Mouse (Mus musculus): ENCODE measurements around the gene Plekhn1.

The Plekhn1 gene

GRCm38 (mm10) chr4:156213134-156213533 is 21.5 kb downstream of the Plekhn1 start:
- no peak for DNase-seq (ENCODE audit: low read depth)

- DNase-seq (ENCODE audit: low read depth) = no peak
Observed at GRCm38 (mm10) chr4:156209963-156210635, 24.6 kb downstream of the Plekhn1 start.

GRCm38 (mm10) chr4:156208872-156209271 is 25.8 kb downstream of the Plekhn1 start:
- DNase-seq (ENCODE audit: low read depth) = no peak

DNA sequence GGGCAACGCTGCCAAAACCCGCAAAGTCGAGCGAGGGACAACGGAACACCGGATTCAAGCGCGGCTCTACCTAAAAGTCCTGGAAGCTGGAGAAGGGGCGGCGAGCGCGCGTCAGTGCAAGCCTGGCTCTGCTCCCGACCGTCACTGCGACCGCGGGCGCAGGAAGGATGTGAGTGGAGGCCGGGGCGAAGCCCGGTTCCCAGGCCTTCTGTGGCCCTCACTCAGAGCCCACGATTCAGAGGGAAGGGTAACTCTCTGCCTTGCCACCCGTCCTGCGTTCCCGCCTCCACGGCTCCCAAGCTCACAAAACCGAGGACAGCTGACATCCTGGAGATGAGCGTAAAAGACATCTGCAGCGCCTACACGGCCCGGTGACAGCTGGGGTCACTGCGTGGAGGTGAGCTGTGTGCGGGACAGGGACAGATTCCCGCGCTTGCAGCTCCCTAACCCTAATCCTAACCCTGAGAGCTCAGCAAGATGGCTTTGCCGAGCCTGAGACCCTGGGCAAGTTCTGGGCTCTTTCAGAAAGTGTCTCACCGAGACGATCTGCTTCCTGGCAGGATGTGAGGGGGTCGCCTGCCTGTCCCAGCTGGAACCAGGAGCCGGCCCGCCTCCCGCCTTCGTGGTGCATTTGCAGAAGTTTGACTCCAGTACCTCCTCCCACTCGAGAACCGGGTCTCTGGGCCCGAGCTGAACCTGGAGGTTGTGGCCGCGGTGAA is 31.1 kb downstream of the Plekhn1 start:
- DNase-seq (ENCODE audit: low read depth) = no peak

GRCm38 (mm10) chr4:156203001-156203412 is 31.6 kb downstream of the Plekhn1 start, which contains the start of gene AW011738:
Gene AW011738 (plus strand): TSS chr4:156203304.
- DNase-seq (ENCODE audit: low read depth) = peak; percentile 73

- DNase-seq (ENCODE audit: low read depth) = no peak
Observed at GRCm38 (mm10) chr4:156202462-156202893, 32.2 kb downstream of the Plekhn1 start.

DNA sequence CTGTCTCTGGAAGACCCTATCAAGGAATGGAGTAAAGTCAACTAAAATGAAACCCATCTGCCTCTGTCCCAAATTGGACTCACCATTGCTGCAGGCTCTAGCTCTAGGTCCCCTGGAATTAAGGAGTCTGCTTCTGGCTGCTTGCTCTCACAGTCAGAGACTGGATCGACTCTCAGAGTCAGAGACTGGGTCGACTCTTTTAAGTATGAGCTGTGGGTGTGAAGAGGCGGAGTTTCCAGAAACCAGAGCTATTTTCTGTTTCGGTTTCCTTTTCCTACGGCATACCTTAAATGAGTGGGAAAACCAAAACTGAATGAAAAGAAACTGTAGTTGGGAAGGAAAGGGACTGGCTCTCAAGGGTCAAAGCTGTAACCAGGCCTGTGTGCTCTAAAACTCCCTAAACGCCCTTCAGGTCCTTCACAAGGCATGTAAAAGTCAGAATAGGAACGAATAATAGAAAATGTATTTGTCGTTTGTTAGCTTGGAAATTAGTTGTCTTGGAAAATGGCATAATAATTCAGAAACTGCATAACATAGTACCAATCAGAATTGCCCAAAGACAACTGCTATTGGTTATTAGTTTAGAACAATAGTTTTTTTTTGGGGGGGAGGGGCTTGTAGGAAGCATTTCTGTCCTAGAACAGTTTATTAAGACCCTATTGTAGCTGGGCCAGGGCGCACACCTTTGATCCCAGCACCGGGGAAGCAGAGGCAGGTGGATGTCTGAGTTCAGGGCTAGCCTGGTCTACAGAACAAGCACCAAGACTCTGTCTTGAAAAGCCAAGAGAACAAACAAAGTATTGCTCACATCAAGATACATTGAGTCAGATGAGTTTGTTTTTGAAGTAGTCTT is 33.8 kb downstream of the Plekhn1 start, which contains the start of gene Isg15:
Gene Isg15, minus strand, starts transcription at position 196 of the 853 bp plus-strand sequence.
- peak; percentile 69 for DNase-seq (ENCODE audit: low read depth)

GRCm38 (mm10) chr4:156197829-156198205 is 36.8 kb downstream of the Plekhn1 start:
- DNase-seq (ENCODE audit: low read depth) = peak; percentile 85

GRCm38 (mm10) chr4:156197131-156197828 is 37.4 kb downstream of the Plekhn1 start, which contains the start of gene Agrn:
Gene Agrn (minus strand): TSS chr4:156197488.
- DNase-seq (ENCODE audit: low read depth) = peak; percentile 80

GRCm38 (mm10) chr4:156195927-156196870 is 38.5 kb downstream of the Plekhn1 start:
- peak; percentile 50 for DNase-seq (ENCODE audit: low read depth)

GRCm38 (mm10) chr4:156194346-156194745 is 40.3 kb downstream of the Plekhn1 start:
- no peak for DNase-seq (ENCODE audit: low read depth)

DNA sequence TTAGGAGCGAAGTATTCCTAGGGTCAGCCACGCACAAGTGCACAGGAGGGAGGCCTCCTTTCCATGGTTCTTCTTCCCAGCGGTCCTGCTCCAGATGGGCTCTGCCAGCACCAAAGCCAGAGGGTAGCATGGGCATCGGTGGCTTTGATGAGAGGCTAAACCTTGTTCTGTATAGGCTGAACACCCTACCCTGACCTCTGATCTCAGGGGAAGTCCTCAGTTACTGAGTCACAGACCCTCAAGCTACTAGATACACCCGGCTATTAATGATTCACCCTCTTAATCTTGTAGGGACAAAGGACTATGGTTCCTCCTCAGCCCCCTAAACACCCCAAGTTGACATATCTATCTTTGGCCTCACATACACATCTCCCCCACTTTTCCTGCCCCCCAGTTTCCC is 40.8 kb downstream of the Plekhn1 start:
- DNase-seq (ENCODE audit: low read depth) = no peak

DNA sequence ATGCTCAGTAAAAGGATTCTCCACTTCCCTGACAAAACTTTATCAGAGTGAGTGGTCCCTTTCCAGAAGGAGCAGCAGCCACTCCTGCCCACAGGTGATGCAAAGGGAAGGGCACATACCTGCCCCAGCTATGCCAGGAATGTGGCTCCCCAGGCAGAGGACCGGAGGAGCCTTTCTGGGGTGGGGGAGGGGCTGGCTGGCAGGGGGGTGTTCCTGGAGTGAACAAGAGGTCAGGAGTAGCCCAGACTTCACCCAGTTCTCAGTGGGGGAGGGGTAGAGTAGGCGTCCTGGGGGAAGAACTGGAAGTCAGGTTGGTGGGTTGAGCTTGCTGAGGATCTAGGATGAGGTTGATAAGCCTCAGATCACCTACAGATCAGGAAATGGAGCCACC is 41.5 kb downstream of the Plekhn1 start:
- DNase-seq (ENCODE audit: low read depth) = no peak

DNA sequence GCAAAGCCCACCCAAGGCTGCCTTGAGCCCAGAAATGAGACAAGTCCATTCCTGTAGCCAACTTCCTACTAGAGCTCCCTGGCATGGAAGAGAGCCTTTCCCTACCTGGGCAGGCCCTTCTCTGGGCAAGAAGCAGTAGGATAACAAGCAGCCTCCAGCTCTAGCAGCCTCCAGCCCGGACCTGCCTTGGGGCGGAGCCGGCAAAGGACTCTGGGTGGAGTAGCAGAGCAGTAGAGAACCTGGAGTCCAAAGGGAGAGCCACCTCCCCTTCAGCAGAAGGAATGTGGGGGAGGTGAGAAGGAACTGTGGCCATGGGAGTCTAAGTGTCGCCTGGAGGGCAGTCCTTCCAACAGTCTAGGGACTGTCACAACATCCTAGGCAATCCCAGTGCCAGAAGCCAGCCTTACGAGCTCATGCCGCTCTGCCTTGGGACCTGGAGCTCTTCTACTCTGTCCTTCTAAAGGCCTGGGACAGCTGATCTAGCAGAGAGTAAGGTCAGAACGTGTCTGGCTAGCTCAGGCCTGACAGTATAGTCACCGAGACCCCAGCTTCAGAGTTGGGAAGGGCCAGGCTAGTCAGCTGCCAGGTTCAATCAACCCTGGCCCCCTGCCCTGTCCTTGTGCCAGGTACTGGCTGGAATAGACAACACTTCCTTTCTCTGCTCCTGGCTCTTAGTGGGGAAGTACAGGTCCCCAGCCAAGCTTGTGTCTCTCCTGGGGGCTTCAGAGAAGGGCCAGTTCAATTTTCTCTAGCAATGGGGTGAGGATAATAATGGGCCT is 42.0 kb downstream of the Plekhn1 start:
- DNase-seq (ENCODE audit: low read depth) = no peak

- peak; percentile 65 for DNase-seq (ENCODE audit: low read depth)
Observed at GRCm38 (mm10) chr4:156188811-156189323, 45.8 kb downstream of the Plekhn1 start.

DNA sequence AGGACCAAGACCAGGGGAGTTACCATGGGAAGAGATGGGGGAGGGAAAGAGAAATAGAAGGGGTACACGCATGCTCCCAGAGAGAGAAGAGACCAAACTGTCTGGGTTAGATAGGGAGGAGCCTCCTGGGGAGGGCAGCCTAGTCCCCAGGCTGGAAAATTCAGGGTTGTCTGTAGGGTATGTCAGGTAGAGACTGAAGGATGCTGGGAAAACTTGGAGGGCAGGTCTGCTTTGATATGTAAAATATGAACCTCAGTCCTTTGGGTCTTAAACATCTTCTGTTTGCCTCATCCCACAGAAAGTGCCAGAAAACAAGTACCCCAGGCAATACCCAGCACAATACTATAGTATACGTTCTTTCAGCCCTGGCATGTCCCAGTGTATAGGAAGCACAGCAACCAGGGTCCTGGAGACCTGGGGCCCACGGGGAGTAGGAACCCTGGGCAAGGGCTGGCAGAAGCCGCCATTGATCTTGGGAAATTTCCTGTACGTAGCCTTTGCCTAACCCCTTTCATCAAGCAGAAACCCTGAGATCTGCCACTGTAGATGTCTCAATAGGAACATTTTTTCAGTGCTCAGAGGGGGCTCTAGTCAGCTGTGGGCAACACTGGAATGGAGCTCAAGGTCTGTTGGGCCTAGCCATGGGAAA is 46.4 kb downstream of the Plekhn1 start:
- no peak for DNase-seq (ENCODE audit: low read depth)

DNA sequence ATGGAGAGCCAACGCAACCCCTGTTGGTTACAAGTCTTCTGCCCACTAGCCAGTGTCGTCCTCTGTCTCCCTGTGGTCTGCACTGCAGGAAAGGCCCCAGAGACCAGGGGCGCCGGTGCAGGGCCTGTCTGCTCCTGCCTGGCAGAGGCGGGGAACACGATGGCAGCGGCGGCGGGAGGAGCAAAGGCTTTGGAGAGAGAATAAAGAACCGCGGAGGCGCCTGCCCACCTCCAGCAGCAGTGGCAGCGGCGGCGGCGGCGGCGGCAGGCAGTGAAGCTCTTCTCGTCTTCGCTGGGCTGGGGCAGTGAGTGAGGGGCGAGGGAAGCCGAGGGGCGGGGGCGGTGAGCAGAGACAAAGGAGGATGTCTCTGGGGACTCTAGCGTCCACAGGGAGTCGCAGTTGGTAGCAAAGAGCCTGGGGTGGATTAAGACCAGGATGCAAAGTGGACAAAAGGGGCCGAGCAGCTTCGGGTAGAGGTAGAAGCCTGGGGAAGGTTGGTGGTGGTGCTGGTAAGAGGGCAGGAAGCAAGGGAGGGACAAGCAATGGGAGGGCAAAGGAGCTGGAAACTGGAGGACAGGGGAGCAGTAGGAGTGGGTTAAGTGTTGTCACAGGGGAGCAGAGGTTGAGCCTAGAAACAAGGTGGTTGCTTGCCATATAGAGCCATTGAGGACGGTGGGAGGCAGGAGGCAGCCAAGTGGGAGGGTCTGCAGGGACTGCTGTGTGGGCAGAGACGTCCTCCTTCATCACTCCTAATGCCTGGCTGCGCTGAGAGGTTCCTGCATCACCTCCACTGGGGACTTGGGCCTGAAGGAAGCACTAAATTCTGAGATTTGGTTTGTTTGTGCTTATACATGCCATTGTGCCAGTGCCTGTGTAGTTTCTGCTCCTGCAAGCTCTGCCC is 48.5 kb downstream of the Plekhn1 start:
- DNase-seq (ENCODE audit: low read depth) = no peak

DNA sequence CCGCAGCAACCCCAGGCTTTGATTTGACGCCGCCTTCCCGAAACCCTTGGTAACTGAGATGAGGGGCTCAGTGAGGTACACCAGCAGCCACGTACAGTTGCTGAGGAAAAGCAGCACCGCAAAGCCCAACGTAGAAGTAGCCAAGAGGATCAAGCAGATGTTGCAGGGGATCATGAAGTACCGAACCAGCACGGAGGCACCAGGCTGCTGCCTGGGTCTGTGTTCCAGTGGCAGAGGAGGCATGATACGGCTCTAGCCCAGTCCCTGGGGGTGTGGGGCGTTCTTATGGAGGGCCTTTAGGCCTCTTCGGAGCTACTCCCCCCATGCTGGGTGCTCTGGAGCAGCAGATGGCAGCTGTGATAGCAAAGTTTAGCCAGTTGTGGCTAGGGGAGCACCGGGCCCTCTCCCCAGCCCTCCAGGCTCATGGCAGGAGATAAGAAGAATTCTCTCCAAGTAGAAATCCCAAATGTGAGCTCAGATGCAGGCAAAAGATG is 49.2 kb downstream of the Plekhn1 start:
- no peak for DNase-seq (ENCODE audit: low read depth)
